Mouse (Mus musculus) embryonic facial prominence, embryonic 13.5 days (tissue): Measurements from ENCODE around the gene Pign. TPM values are rescaled to one million over a fixed set of nuclear protein-coding genes. Genes with fewer than 3 reads are reported as not detected.

Experiments
- microRNA-seq: library from miRNA; unstranded; fragments of <30 nt; microRNA quantifications from one replicate; pipeline ENCODE4, GENCODE M21; 2016
- polyA plus RNA-seq: library from polyadenylated mRNA; unstranded; fragments of >200 nt; fragmentation: Nextera tagmentation; extraction: Ambion mirVana; gene quantifications from 2 replicates; pipeline ENCODE4 v1.2.1, GENCODE M21; 2015

Pign gene
- polyA plus RNA-seq, 1 experiment from 2014 or later: 16.2 TPM

Small RNA genes within 50 kb of the gene (microRNA-seq; reads per million reads assigned to microRNA genes)
- not detected for gene Gm22426

Other genes with a start within 250 kb of the Pign start
- gene Relch, start 184 bp upstream of the Pign start, polyA plus RNA-seq: 28.5 and 30.1 TPM in 2 replicates
- gene Tnfrsf11a, start 117.0 kb upstream of the Pign start, polyA plus RNA-seq: 0.91 and 0.96 TPM in 2 replicates